Mouse (Mus musculus) midbrain, embryonic 10.5 days (tissue): Measurements from ENCODE around the gene Ugt8a. TPM values are rescaled to one million over a fixed set of nuclear protein-coding genes. Genes with fewer than 3 reads are reported as not detected.

Experiments
- DNase-seq: peaks from one replicate; pipeline ENCODE4 v3.0.0-alpha.2; 2017; ENCODE audit warnings: low spot score
- H3K27ac ChIP-seq: fragments of 300-500 bp; sonication (generic); replicated peaks from 2 replicates; pipeline ENCODE4 v1.5.1; 2016; ENCODE audit warnings: mild to moderate bottlenecking
- H3K27me3 ChIP-seq: fragments of 300-500 bp; sonication (generic); 2 replicates; pipeline ENCODE4 v1.6.1; 2016; ENCODE audit warnings: low read depth, mild to moderate bottlenecking; ENCODE audit not compliant: poor library complexity, severe bottlenecking
- H3K36me3 ChIP-seq: fragments of 300-500 bp; sonication (generic); 2 replicates; pipeline ENCODE4 v1.6.1; 2016; ENCODE audit warnings: mild to moderate bottlenecking, moderate library complexity
- H3K4me1 ChIP-seq: fragments of 300-500 bp; sonication (generic); 2 replicates; pipeline ENCODE4 v1.6.1; 2016
- H3K4me3 ChIP-seq: fragments of 300-500 bp; sonication (generic); 2 replicates; pipeline ENCODE4 v1.5.1; 2016; ENCODE audit warnings: mild to moderate bottlenecking, moderate library complexity
- H3K9me3 ChIP-seq: fragments of 300-500 bp; sonication (generic); replicated peaks from 2 replicates; pipeline ENCODE4 v1.6.1; 2016; ENCODE audit warnings: mild to moderate bottlenecking
- WGBS: fragments of 180-500 bp; shearing (Covaris S2); methylation state at CpG from one replicate; pipeline ENCODE4 v1.1.7; 2016; 5-methylcytosine and 5-hydroxymethylcytosine counted together
- polyA plus RNA-seq: library from polyadenylated mRNA; unstranded; fragments of >200 nt; fragmentation: Nextera tagmentation; extraction: Ambion mirVana; gene quantifications from 2 replicates; pipeline ENCODE4 v1.2.1, GENCODE M21; 2016

The Ugt8a gene
- polyA plus RNA-seq, 1 experiment from 2014 or later = 2.7 TPM

DNA sequence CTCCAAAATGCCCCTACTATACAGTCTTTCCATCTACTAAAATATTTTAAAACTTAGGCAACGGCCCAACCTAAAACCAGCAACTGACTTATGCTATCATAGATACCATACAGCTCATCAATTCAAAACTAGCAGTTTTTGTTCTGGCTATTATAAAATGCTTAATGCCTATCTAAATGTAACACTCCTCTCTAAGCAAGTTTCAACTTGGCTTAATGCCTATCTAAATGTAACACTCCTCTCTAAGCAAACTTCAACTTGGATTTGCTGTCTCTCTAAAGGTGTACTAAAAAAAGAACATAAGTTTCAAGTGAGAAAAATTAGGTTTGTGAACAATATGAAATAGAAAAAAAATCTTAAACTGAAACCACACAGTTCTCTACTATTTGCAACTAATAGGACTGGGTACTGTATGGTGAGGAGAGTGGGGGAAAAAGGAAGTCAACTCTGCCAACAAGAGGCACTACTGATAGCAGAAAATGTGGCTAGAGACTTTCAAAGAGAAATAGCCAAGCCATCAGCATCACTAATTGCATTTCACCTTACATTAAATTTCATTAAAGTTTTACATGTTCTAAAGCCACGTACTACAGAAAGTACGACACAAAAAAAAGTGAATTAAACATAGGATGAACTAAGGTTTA lies 5.7 kb downstream of the Ugt8a start:
- Histone ChIP-seq H3K9me3 (no peaks in the 10 kb centered on the region), H3K4me1 (peaks cover 7% of the 10 kb centered on the region), H3K27ac (no peak overlapping the region), H3K27me3 (peaks cover 19% of the 10 kb centered on the region), H3K36me3 (no peaks in the 10 kb centered on the region), H3K4me3 (no peak overlapping the region)
- 94% methylated on average over 3 of the region's 3 CpGs for WGBS
- no peak for DNase-seq

- H3K27me3 ChIP-seq = 0 out of 2 replicates have a peak, but pooled peaks cover 2% of the 10 kb centered on the region
- H3K36me3 ChIP-seq = no peaks in the 10 kb centered on the region
- H3K4me1 ChIP-seq = no peaks in the 10 kb centered on the region
- no peak for DNase-seq
- no peak overlapping the region for H3K27ac ChIP-seq
- WGBS = 31% methylated on average over 1 of the region's 1 CpGs
- no peak overlapping the region for H3K4me3 ChIP-seq
- H3K9me3 ChIP-seq = no peaks in the 10 kb centered on the region
These were observed 7.4 kb downstream of the Ugt8a start for GRCm38 (mm10) chr3:125931059-125931458.

GRCm38 (mm10) chr3:125920876-125921275 lies 17.5 kb downstream of the Ugt8a start:
- Histone ChIP-seq H3K4me1 (no peaks in the 10 kb centered on the region), H3K27me3 (no peaks in the 10 kb centered on the region), H3K9me3 (no peaks in the 10 kb centered on the region), H3K36me3 (no peaks in the 10 kb centered on the region), H3K4me3 (no peak overlapping the region), H3K27ac (no peak overlapping the region)
- 79% methylated on average over 2 of the region's 2 CpGs for WGBS
- no peak for DNase-seq

GRCm38 (mm10) chr3:125898976-125899375 lies 39.4 kb downstream of the Ugt8a start:
- 83% methylated on average over 1 of the region's 1 CpGs for WGBS
- Histone ChIP-seq H3K4me1 (peaks cover 3% of the 10 kb centered on the region; the same call in 1 of the 2 replicates), H3K36me3 (no peaks in the 10 kb centered on the region), H3K9me3 (no peaks in the 10 kb centered on the region), H3K4me3 (no peak overlapping the region), H3K27me3 (no peaks in the 10 kb centered on the region), H3K27ac (no peak overlapping the region)
- DNase-seq = no peak

DNA sequence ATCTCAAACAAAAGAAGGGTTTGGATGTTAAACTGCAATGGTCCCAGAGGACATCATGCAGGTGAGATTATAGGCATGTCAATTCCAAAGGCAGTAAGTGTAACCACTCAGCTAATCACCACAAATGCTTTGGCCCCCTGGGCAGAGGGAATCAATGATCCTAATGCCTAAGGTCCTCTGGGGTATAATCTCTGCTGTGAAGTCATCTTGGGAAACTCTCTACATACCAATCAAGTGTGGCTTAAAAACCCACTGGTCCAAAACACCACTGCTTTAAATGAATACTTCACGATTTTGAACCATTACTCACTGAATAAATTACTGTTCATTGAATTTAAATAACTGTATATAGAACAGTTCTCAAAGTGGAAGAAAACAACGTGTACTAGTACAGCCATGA lies 51.3 kb downstream of the Ugt8a start:
- no peaks in the 10 kb centered on the region for H3K36me3 ChIP-seq
- no peak for DNase-seq
- H3K9me3 ChIP-seq = no peaks in the 10 kb centered on the region
- no peak overlapping the region for H3K4me3 ChIP-seq
- H3K4me1 ChIP-seq = no peaks in the 10 kb centered on the region
- H3K27me3 ChIP-seq = no peaks in the 10 kb centered on the region
- H3K27ac ChIP-seq = no peak overlapping the region
- 60% methylated on average over 2 of the region's 2 CpGs for WGBS

GRCm38 (mm10) chr3:125884879-125885278 lies 53.5 kb downstream of the Ugt8a start:
- WGBS = 95% methylated on average over 2 of the region's 2 CpGs
- H3K27ac ChIP-seq = no peak overlapping the region

GRCm38 (mm10) chr3:125884423-125884822 lies 54.0 kb downstream of the Ugt8a start:
- Histone ChIP-seq H3K36me3 (no peaks in the 10 kb centered on the region), H3K27ac (no peak overlapping the region), H3K27me3 (no peaks in the 10 kb centered on the region), H3K9me3 (no peaks in the 10 kb centered on the region), H3K4me3 (no peak overlapping the region), H3K4me1 (no peaks in the 10 kb centered on the region)
- 71% methylated on average over 2 of the region's 2 CpGs for WGBS
- DNase-seq = no peak

More at GRCm38 (mm10) chr3:125884879-125885278, 53.5 kb downstream of the Ugt8a start:
- H3K36me3 ChIP-seq = no peaks in the 10 kb centered on the region
- H3K4me3 ChIP-seq = no peak overlapping the region
- no peaks in the 10 kb centered on the region for H3K9me3 ChIP-seq
- no peaks in the 10 kb centered on the region for H3K4me1 ChIP-seq
- no peaks in the 10 kb centered on the region for H3K27me3 ChIP-seq
- no peak for DNase-seq

DNA sequence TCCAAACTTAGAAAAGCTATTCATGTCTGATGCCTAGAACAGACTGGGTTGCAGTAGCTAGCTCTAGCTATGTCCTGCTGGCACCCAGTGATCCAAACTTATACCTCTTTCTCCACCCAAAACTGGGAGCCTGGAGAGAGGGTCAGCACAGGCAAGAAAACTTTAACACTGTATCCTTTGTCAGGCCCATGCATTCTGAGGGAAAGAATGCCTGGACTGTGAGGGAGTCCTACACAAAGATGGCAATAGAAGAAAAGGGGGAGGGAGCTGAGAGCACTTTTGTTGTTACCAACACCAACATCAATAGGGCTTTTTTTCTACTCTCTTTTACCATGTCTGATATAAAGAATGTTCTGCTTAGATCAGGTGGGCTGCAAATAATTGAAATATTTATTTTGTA lies 55.4 kb downstream of the Ugt8a start:
- no peak for DNase-seq
- no peaks in the 10 kb centered on the region for H3K27me3 ChIP-seq
- no peaks in the 10 kb centered on the region for H3K9me3 ChIP-seq
- H3K27ac ChIP-seq = no peak overlapping the region
- no peaks in the 10 kb centered on the region for H3K36me3 ChIP-seq
- H3K4me3 ChIP-seq = no peak overlapping the region
- H3K4me1 ChIP-seq = no peaks in the 10 kb centered on the region

GRCm38 (mm10) chr3:125881835-125882234 lies 56.6 kb downstream of the Ugt8a start:
- no peak for DNase-seq
- Histone ChIP-seq H3K4me1 (no peaks in the 10 kb centered on the region), H3K9me3 (no peaks in the 10 kb centered on the region), H3K27ac (no peak overlapping the region), H3K27me3 (no peaks in the 10 kb centered on the region), H3K4me3 (no peak overlapping the region), H3K36me3 (no peaks in the 10 kb centered on the region)

DNA sequence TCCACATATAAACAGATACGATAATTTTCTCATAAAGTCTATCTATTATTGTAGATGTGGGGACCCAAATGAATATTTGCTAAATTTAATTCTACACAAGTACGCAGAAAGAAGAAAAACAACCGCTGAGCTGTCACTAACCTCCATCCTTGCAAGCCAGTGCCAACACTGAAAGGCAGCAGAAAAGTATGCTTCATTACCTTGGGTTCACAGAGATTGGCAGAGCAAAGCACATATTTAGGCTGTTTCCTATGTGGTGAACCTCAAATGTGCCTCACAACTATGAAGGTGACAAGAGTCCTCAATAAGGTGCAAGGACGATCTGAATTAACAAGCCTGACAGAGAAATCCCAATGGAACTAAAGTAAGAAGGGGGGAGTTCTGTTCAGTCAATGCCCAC lies 64.0 kb downstream of the Ugt8a start:
- Histone ChIP-seq H3K4me3 (no peak overlapping the region), H3K27me3 (no peaks in the 10 kb centered on the region), H3K27ac (no peak overlapping the region), H3K4me1 (no peaks in the 10 kb centered on the region), H3K9me3 (no peaks in the 10 kb centered on the region), H3K36me3 (no peaks in the 10 kb centered on the region)
- WGBS = 90% methylated on average over 4 of the region's 4 CpGs
- no peak for DNase-seq

GRCm38 (mm10) chr3:125869873-125870272 lies 68.5 kb downstream of the Ugt8a start:
- 91% methylated on average over 4 of the region's 4 CpGs for WGBS
- no peaks in the 10 kb centered on the region for H3K27me3 ChIP-seq

GRCm38 (mm10) chr3:125861601-125862000 lies 76.8 kb downstream of the Ugt8a start:
- no peak overlapping the region for H3K4me3 ChIP-seq
- H3K4me1 ChIP-seq = no peaks in the 10 kb centered on the region
- H3K27me3 ChIP-seq = no peaks in the 10 kb centered on the region
- H3K27ac ChIP-seq = no peak overlapping the region
- H3K9me3 ChIP-seq = no peaks in the 10 kb centered on the region
- 79% methylated on average over 3 of the region's 3 CpGs for WGBS
- no peaks in the 10 kb centered on the region for H3K36me3 ChIP-seq
- no peak for DNase-seq

More at GRCm38 (mm10) chr3:125869873-125870272, 68.5 kb downstream of the Ugt8a start:
- no peaks in the 10 kb centered on the region for H3K4me1 ChIP-seq
- H3K9me3 ChIP-seq = no peaks in the 10 kb centered on the region
- H3K4me3 ChIP-seq = no peak overlapping the region
- H3K27ac ChIP-seq = no peak overlapping the region
- no peaks in the 10 kb centered on the region for H3K36me3 ChIP-seq
- no peak for DNase-seq

GRCm38 (mm10) chr3:125849163-125849872 lies 89.1 kb downstream of the Ugt8a start:
- WGBS = 39% methylated on average over 6 of the region's 6 CpGs
- no peak for DNase-seq
- no peak overlapping the region for H3K4me3 ChIP-seq
- H3K36me3 ChIP-seq = no peaks in the 10 kb centered on the region
- H3K4me1 ChIP-seq = no peaks in the 10 kb centered on the region
- no peak overlapping the region for H3K27ac ChIP-seq
- H3K9me3 ChIP-seq = no peaks in the 10 kb centered on the region
- H3K27me3 ChIP-seq = no peaks in the 10 kb centered on the region
